Mouse (Mus musculus) left cerebral cortex, postnatal 25 days (tissue): ENCODE measurements around the gene Slamf7. TPM values are rescaled to one million over a fixed set of nuclear protein-coding genes. Genes with fewer than 3 reads are reported as not detected.

ENCODE experiments used
- DNase-seq, 2 experiments: peaks; one replicate each; pipeline ENCODE4 v3.0.0; 2022; ENCODE audit warnings: low spot score in 2 of 2, mixed read lengths in 1 of 2
- intact Hi-C: fragments of 180-260 bp; cut with DNase I; formaldehyde crosslinking; loops from one replicate; pipeline ENCODE4 v1.15.1; 2025
- total RNA-seq, 2 experiments: library from RNA; stranded (reverse); gene quantifications; 2 replicates each; pipeline ENCODE4 v1.2.3; 2021

The Slamf7 gene
- total RNA-seq, 2 experiments from 2014 or later = not detected

DNA sequence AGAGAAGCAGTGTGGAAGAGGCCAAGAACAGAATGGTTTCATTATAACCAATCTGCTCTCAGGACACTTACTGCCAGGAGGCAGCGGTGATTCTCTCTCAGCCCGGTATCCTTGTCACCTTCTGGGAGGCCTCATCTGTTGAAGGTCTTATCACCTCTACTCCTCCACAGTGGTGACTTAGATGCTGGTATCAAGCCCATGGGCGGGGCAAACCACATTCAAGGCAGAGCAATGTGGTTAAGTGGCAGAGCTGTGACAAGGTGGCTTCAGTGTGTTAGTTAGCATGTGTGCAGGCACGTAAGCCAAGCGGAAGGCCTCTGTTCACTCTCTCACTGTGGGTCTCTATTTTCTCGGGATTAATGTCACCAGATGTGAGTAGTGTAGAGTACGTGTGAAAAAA, 9.2 kb downstream of the Slamf7 start:
- DNase-seq = no peak
- intact Hi-C loops = no loop called here

DNA sequence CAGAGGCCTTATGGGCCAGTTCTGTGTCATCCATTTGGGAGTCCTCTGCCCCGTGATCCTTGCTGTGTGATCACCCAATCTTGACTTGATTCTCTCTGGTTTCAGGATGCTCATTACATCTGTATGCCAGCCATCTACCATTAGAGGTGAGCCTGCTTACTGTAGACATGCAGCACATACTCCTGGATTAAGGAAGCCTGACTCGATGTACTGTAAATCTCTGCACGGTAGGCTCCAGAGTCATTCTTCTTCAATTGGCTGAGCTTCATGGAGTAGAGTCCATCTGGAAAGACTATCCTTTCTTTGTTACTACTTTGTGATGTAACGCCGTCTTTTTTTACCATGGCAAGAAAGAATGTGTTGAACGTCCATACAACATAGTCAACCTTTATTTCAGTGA, 12.0 kb downstream of the Slamf7 start:
- intact Hi-C loops = no loop called here

DNA sequence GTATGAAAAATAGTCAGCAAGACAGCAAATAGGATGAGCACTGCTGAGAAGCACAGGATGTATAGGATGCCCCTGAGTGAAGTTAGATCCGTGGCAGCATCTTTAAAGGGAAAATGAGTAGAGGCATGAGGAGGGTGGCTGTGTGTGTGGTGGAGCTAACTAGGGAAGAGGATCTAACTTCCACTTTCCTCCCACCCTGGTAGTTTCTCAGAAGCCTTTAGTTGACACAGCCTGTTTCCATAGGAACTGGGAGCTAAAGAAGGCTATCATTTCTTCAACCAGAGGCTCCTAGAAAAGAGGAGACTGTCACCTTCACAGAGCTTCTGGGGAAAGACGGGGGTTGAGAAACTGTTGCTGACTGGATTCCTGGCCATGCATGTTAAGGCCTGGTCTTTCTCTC, 14.1 kb downstream of the Slamf7 start:
- intact Hi-C loops = no loop called here
- DNase-seq = peak in 1 of 2 experiments; percentile 69

More for the DNA sequence above, 12.0 kb downstream of the Slamf7 start:
- no peak for DNase-seq

DNA sequence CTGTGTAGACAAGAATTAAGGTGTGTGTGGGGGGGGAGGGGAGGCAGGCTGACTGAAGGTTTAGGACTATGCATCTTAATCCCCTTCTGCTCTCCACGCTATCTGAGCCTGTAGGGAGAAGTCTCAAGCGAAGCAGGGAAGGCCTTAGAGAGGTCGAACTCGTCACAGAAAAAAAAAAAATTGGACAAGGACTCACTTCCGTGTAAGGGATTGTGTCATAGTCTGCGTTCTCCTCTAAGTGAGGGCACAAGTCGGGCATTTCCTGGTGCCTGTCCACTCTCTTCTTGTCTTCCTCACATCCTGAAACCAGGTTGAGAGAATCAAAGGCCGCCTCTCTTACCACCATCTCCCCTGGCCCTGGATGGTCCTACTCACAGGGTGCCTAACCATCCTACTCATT, 15.7 kb downstream of the Slamf7 start:
- intact Hi-C loops = no loop called here
- DNase-seq = no peak

DNA sequence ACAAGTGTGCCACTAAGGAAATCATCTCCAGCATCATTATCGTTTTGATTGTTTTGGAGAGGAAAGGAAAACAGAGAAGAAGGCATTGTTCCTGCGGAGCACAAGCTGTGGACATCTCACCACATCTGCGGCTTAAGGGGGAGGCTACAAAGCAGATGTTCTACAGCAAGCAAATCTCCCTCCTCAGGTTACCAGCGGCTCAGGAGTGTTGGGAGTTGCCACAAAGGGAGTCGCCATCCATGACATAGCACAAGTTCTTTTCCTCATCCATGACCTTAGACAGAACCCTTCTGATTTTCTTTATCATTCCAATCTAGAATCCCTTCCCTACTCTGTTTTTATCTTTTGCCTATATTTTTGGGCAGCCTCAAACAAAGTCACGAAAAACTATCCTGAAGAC, 17.1 kb downstream of the Slamf7 start:
- intact Hi-C loops = no loop called here
- no peak for DNase-seq

DNA sequence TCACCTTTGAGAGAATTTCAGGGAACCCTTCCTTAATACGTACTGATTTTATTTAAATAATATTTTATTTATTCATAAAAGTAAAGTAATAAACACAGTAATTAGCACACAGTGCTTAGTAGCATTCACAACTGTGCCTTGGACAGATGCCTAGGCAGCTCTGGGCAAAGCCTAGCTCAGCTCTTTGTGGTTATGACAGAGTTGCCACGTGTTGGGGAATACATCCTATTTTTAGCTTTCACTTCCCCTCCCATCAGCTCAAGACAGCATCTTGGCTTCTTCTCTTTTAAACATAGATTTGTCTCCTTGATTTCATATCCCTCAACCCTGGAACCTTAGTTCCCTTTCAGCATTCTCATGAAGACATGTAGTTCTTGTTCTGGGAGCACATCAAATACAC, 21.4 kb downstream of the Slamf7 start:
- peak; percentile 27 to 66 for DNase-seq
- intact Hi-C loops = no loop called here

DNA sequence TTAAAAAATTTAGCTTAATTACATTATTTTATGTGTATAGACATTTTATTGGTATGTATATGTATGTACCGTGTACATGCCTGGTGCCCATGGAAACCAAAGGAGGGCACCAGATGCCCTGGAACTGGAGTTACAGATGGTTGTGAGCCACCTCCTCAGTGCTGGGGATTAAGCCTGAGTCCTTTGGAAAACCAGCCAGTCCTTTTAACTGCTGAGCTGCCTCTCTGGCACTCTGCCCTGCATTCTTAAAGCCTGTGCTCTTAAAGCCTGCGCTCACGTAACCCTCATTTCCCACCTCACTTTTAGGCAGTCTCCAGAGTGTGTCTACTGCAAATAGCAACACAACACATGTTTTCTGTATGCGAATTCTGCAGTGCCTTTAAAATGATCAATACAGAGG, 21.9 kb downstream of the Slamf7 start:
- intact Hi-C loops = no loop called here
- DNase-seq = peak in 1 of 2 experiments; percentile 31

DNA sequence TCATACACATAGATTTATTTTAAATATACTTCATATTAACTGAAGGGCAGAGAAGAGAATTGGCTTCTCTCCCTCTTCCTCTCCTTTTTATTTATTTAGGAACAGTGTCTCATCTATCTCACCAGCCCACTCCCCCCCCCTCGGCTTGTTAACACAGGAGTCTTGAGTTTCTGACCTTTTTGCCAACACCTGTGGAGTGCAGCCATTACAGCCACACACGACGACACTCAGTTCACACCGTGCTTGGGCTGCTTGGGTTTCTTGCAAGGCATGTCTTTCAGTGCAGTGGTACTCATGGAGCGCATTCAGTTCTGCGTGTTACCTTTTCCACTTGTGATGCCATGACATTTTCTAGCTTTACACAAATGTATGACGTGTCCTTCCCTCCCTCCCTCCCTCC, 22.8 kb downstream of the Slamf7 start:
- no peak for DNase-seq
- intact Hi-C loops = no loop called here

DNA sequence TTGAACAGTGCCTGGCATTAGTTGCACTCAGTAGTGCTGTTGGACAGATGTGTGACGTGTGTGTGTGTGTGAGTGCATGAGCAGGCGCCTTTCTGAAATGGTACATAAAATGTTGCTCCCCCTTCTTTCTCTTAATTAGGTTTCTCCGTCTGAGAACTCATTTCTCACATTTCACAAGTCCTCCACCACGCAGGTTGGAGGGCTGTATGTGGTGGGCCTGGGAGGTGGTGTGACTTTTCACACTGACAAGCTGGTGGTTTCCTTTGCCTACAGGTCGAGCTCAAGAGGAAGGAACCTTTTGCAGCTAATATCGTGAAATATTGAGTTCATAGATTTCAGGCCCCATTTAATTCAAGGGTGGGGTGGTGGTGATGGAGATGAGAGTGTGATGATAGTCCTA, 23.7 kb downstream of the Slamf7 start:
- intact Hi-C loops = no loop called here
- DNase-seq = no peak

DNA sequence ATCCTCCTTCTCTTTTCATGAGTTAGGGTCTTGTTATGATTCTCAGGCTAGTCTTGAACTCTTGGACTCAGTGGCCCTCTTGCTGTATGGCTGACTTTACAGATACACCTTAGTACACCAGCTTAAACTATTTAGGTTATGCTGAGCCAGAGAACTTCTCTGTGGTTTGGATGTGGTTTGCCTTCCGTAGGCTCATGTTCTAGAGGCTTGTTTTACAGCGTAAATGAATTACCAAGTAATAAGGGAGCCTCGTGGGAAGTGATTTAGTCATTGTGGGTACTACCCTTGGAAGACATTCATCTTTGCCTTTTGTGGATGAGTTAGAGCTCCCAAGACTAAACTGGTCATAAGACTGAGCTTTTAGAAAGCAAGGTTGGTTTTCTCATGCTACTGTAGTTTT, 25.0 kb downstream of the Slamf7 start:
- intact Hi-C loops = no loop called here
- DNase-seq = no peak

DNA sequence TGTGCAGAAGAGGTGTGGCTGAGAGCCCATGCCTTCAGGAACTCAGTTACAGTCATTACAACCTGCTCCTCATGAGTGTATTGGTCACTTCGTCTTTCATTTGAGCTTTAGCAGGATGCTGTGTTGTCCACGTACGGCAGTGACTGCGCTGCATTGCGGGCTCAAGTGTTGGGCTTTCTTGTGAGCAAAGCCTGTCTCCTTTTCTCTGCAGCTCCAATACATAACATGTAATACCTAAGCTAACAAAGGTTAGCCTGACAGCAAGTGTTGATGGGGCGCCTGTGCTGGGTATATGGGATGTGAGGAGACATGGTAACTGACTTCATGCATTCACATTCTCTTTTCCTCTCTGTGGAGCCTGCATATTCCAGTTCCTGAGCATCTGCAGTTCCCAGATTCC, 32.7 kb downstream of the Slamf7 start:
- no peak for DNase-seq
- intact Hi-C loops = no loop called here

DNA sequence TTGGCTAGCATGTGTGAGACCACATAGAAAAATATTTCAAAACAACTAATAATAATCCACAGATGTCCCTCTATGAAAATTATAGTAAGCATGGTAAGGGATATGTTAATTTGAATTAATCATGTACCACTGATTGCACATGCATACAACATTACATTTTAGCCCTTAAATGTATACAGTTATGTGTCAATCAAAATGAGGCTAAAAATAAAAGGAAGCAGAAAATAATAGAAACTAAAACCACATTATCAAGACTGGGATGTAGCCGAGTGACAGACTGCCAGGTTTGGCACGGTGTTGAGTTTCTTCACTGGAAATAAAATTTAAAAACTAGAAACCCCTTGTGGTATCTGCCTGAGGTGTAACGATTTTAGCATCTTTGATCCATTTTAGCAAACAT, 33.2 kb downstream of the Slamf7 start:
- no peak for DNase-seq
- intact Hi-C loops = no loop called here

DNA sequence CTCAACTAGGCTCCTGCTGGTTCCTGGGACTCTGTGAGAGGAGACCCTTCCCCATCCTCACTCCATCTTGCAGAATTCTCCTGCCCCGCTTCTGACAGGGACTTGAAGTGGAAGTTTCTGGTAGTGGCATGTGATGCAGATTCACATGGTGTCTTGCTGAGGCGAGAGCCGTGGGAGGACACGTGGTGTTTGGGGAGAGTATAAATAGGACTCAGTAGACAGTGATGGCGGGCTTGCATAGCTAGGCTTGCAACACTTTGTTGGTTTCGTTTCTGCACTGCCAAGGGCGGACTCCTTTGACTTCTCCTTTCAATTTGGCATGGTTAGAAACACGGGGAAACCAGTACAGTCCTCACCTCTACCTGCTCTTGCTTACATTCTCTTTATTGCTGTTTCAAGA, 33.8 kb downstream of the Slamf7 start:
- DNase-seq = peak; percentile 13 to 69
- intact Hi-C loops = no loop called here

DNA sequence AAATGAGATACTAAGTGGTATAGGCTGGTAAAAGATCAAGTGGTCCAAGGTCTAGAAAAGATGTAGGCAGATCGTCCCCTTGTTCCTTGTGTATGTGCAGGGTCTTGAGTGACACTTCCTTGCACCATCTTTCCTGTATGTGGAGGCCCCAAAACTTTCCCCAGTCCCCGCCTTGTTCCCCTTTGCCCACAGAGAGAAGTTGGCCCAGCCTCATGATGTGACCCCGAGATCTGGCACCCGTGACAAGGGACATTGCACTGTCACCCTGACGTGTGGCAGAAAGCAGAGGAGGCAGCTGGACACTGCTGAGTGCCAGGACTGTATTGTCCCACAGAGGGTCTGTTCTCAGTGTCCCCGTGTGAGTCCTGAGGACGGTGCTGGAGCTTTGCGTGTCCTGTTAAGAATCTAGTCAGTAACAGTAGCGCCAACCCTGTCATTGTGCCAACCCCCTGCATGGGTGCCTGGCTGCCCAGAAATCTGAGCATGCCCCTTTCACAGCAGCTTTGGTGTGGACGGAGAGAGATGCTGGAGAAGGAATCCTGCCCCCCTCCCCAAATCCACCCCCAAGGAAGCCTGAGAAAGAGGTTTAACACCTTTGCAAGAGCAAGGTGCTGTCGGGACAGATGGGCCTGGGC, 35.8 kb downstream of the Slamf7 start:
- no peak for DNase-seq
- intact Hi-C loops = no loop called here

DNA sequence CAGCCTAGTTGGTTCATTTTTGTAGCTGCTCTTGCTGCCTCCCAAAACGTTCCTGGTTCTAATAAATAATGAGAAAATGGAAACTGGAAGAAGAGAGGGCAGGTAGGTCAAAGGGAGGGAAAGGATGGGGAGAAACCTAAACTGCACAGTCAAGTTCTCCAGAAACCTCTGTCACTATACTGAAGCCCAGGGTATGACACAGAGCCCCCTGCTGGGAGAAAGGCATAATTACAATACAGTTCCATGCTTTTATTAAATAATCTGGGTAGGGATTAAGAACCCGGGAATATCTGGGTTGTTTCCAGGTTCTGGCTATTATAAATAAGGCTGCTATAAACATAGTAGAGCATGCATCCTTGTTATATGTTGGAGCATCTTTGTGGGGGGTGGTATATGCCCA, 38.9 kb downstream of the Slamf7 start:
- intact Hi-C loops = loop anchor here (5.0 kb wide), 1 partner anchor 43 kb away; no protein-coding TSS in a partner anchor
- no peak for DNase-seq

DNA sequence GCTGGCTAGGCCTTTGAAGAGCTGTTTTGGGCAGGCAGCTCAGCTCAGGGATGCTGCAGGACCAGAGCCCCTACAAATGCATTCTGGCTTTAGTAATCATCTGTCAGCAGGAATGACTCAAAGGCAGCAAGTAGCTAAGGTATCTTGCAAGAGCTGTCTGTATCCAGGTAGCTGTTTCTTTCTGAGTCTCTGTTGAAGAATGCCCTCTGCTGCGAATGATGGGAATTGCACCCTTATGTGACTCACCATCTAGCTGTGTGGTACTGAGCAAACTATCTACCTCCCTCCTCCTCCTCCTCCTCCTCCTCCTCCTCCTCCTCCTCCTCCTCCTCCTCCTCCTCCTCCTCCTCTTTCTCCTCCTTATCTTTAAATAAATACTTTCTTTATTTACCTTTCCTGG, 42.1 kb downstream of the Slamf7 start:
- DNase-seq = no peak
- intact Hi-C loops = loop anchor here (5.0 kb wide), 1 partner anchor 47 kb away; no protein-coding TSS in a partner anchor

DNA sequence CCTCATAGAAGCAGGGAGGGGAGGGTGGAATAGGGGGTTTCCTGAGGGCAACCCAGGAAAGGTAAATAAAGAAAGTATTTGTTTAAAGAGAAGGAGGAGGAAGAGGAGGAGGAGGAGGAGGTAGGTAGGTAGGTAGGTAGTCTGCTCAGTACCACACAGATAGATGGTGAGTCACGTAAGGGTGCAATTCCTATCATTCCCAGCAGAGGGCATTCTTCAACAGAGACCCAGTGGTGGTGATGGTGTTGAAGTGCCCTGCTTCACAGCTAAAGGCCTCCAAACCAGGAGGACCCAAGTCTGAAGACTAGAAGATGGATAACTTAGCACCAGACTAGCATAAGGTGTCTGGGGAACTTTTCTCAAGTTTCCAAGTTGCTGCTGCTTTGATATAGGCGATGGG, 42.8 kb downstream of the Slamf7 start:
- intact Hi-C loops = loop anchor here (5.0 kb wide), 1 partner anchor 47 kb away; no protein-coding TSS in a partner anchor
- DNase-seq = no peak

DNA sequence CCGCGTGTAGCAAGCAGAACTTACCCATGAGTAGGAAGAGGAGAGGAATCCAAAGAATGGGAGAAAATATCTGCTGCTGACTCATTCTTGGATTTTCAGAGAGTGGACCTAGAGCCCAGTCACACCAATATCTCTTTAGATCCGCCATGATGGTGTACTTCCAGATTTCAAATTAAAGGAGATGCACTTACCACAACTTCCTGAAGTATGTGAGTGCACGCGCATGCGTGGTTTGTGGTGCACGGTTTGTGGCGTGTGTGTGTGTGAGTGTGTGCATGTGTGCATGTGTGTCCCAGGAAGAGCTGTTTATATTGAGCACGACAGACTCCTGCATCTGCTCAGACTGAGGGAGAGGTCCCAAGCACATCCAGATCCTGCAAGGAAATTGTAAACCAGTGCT, 45.7 kb downstream of the Slamf7 start, which contains the start of gene Ly9:
TSS of gene Ly9 (minus strand) at position 235 of the 400 bp plus-strand sequence.
- intact Hi-C loops = no loop called here

DNA sequence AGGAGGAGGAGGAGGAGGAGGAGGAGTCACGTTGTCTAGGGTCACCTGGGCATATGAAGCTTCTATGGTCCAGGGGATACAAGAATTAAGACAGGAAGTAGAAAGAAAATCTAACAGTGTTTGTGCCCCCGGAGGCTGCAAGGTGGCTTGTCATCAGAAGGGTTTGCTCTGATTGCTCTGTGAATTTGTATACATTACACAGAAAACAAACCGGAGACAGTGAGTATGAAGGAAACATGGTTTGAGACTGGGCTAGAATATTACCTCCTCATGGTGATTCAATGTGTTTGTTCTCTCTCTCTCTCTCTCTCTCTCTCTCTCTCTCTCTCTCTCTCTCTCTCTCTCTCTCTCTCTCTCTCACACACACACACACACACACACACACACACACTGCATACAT, 46.2 kb downstream of the Slamf7 start:
- intact Hi-C loops = no loop called here
- DNase-seq = no peak

More for the DNA sequence above, 45.7 kb downstream of the Slamf7 start, which contains the start of gene Ly9:
- DNase-seq = no peak

DNA sequence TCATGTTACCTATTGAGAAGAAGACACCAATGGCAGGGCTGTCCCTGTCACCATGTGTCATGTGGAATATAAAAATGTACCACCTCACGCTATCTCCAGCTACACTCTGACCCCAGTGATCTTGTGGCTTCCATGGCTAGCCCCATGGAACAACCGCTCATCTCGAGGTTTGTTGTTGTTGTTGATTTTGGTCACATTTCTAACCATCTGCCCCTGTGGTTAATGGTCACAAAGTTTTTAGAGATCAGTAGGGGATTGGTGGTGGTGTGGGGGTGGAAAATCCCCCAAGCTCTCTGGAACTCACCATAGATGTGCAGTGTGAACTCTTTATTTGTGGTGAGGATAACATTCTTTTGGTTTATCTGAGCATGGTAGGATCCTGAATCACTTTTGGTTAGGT, 48.1 kb downstream of the Slamf7 start:
- intact Hi-C loops = no loop called here
- no peak for DNase-seq

DNA sequence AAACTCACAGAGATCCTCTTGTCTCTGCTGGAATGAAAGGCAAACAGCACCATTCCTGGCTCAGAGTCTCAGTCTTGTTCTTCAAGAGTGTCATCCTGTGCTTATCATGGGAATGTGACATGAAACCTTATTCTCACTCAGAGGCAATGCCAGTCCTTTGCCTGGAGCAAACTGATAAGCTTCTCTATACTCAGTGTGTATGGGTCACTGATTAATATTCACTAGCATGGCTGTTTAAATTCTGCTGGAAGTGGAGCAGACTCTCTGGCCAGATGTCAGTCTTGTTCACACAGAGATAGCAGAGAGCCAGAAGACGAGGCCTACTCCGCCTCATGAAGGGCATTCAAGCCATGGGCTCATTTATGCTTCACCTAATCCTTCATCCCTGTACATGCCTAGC, 68.3 kb downstream of the Slamf7 start:
- intact Hi-C loops = no loop called here
- no peak for DNase-seq
